Mouse (Mus musculus) heart, embryonic 15.5 days (tissue): ENCODE measurements around the gene Phf14. TPM values are rescaled to one million over a fixed set of nuclear protein-coding genes. Genes with fewer than 3 reads are reported as not detected.
"Not testable (repeated sequence)": the region's sequence is repeated elsewhere in the genome, so short reads cannot be mapped to it uniquely, and the experiment has no call there.

Experiments used
- ATAC-seq: fragments of 200-750 bp; cut with Nextera tagmentation; replicated peaks from 2 replicates; pipeline ENCODE4 v1.8.0; 2017; ENCODE audit warnings: low read depth, moderate TSS enrichment; ENCODE audit not compliant: insufficient number of reproducible peaks, insufficient read depth, low FRiP score
- H3K27ac ChIP-seq: fragments of 300-500 bp; sonication (generic); 2 replicates; pipeline ENCODE4 v1.5.1; 2015; ENCODE audit warnings: mild to moderate bottlenecking, inconsistent platforms
- H3K27me3 ChIP-seq: fragments of 300-500 bp; sonication (generic); 2 replicates; pipeline ENCODE4 v1.6.1; 2015; ENCODE audit warnings: inconsistent platforms
- H3K36me3 ChIP-seq: fragments of 300-500 bp; sonication (generic); 2 replicates; pipeline ENCODE4 v1.6.1; 2015; ENCODE audit warnings: mild to moderate bottlenecking, inconsistent platforms
- H3K4me1 ChIP-seq: fragments of 300-500 bp; sonication (generic); replicated peaks from 2 replicates; pipeline ENCODE4 v1.6.1; 2015; ENCODE audit warnings: inconsistent platforms
- H3K4me2 ChIP-seq: fragments of 300-500 bp; sonication (generic); 2 replicates; pipeline ENCODE4 v1.6.1; 2015; ENCODE audit warnings: inconsistent platforms, mild to moderate bottlenecking, moderate library complexity
- H3K4me3 ChIP-seq: fragments of 300-500 bp; sonication (generic); 2 replicates; pipeline ENCODE4 v1.5.1; 2015; ENCODE audit warnings: mild to moderate bottlenecking, inconsistent platforms
- H3K9ac ChIP-seq: fragments of 300-500 bp; sonication (generic); 2 replicates; pipeline ENCODE4 v1.6.1; 2015; ENCODE audit warnings: mild to moderate bottlenecking, inconsistent platforms
- H3K9me3 ChIP-seq: fragments of 300-500 bp; sonication (generic); replicated peaks from 2 replicates; pipeline ENCODE4 v1.6.1; 2016; ENCODE audit warnings: inconsistent platforms
- WGBS: fragments of 180-500 bp; shearing (Covaris S2); methylation state at CpG from one replicate; pipeline ENCODE4 v1.1.7; 2015; ENCODE audit warnings: mixed read lengths; 5-methylcytosine and 5-hydroxymethylcytosine counted together
- polyA plus RNA-seq: library from polyadenylated mRNA; unstranded; fragments of >200 nt; fragmentation: Nextera tagmentation; extraction: Ambion mirVana; gene quantifications from 2 replicates; pipeline ENCODE4 v1.2.1, GENCODE M21; 2015

Gene Phf14
- 35.2 and 39.1 TPM in 2 replicates for polyA plus RNA-seq

GRCm38 (mm10) chr6:11907269-11908032 lies at the start of gene Phf14, which contains the start of gene Ndufa4:
Gene Phf14, plus strand, starts transcription at chr6:11907809.
Gene Ndufa4, minus strand, starts transcription at chr6:11907497.
- Histone ChIP-seq H3K9ac (peak within 1 kb of the TSS; percentile 92), H3K4me1 (peaks cover 17% of the 10 kb centered on the region), H3K4me3 (peak within 1 kb of the TSS; percentile 95), H3K27ac (peak within 1 kb of the TSS; percentile 93), H3K4me2 (peak within 1 kb of the TSS; percentile 75), H3K9me3 (no peaks in the 10 kb centered on the region), H3K27me3 (no peaks in the 10 kb centered on the region), H3K36me3 (peaks cover 20% of the 10 kb centered on the region)
- WGBS = under 1% methylated on average over 59 of the region's 59 CpGs
- peak; percentile 96 for ATAC-seq

- not testable (repeated sequence) for H3K4me3 ChIP-seq, H3K4me2 ChIP-seq, H3K27ac ChIP-seq, H3K4me1 ChIP-seq, H3K9ac ChIP-seq, ATAC-seq, H3K36me3 ChIP-seq, H3K27me3 ChIP-seq, H3K9me3 ChIP-seq
- no CpG with 5 or more reads among the region's 2 CpGs for WGBS
These were observed 32.2 kb upstream of the Phf14 start for GRCm38 (mm10) chr6:11875364-11875763.

GRCm38 (mm10) chr6:11900809-11901310 lies 6.7 kb upstream of the Phf14 start:
- Histone ChIP-seq H3K27ac (no peak overlapping the region), H3K4me2 (no peak overlapping the region), H3K36me3 (peaks cover 50% of the 10 kb centered on the region), H3K4me1 (peaks cover 11% of the 10 kb centered on the region), H3K27me3 (no peaks in the 10 kb centered on the region), H3K4me3 (no peak overlapping the region), H3K9me3 (no peaks in the 10 kb centered on the region), H3K9ac (no peak overlapping the region)
- no peak for ATAC-seq
- WGBS = 87% methylated on average over 4 of the region's 4 CpGs

GRCm38 (mm10) chr6:11906890-11907268 lies 730 bp upstream of the Phf14 start:
- Histone ChIP-seq H3K9ac (peak overlapping the region; percentile 92), H3K27me3 (no peaks in the 10 kb centered on the region), H3K27ac (peak overlapping the region; percentile 93), H3K4me2 (peak overlapping the region; percentile 75), H3K4me3 (peak overlapping the region; percentile 95), H3K4me1 (peaks cover 17% of the 10 kb centered on the region), H3K9me3 (no peaks in the 10 kb centered on the region), H3K36me3 (peaks cover 25% of the 10 kb centered on the region)
- under 1% methylated on average over 5 of the region's 5 CpGs for WGBS
- 0 out of 2 replicates have a peak, but pooled peaks have one; percentile 5 for ATAC-seq

GRCm38 (mm10) chr6:11908170-11908569 lies 561 bp downstream of the Phf14 start:
- 32% methylated on average over 7 of the region's 7 CpGs for WGBS
- Histone ChIP-seq H3K36me3 (peaks cover 13% of the 10 kb centered on the region), H3K4me3 (peak overlapping the region; percentile 95), H3K4me1 (peaks cover 13% of the 10 kb centered on the region), H3K4me2 (peak overlapping the region; percentile 75), H3K9ac (peak overlapping the region; percentile 69), H3K27ac (peak overlapping the region; percentile 93), H3K9me3 (no peaks in the 10 kb centered on the region), H3K27me3 (no peaks in the 10 kb centered on the region)
- no peak for ATAC-seq

GRCm38 (mm10) chr6:11925496-11926041 lies 18.0 kb downstream of the Phf14 start:
- no peaks in the 10 kb centered on the region for H3K27me3 ChIP-seq
- H3K4me3 ChIP-seq = peak overlapping the region; percentile 77
- peak; percentile 95 for ATAC-seq
- H3K36me3 ChIP-seq = 0 out of 2 replicates have a peak, but pooled peaks cover 8% of the 10 kb centered on the region
- H3K4me2 ChIP-seq = peak overlapping the region; percentile 72
- under 1% methylated on average over 20 of the region's 20 CpGs for WGBS
- H3K27ac ChIP-seq = peak overlapping the region; percentile 91
- peak overlapping the region; percentile 84 for H3K9ac ChIP-seq
- peaks cover 21% of the 10 kb centered on the region for H3K4me1 ChIP-seq
- no peaks in the 10 kb centered on the region for H3K9me3 ChIP-seq

GRCm38 (mm10) chr6:11926082-11926595 lies 18.5 kb downstream of the Phf14 start:
- Histone ChIP-seq H3K27ac (peak overlapping the region; percentile 91), H3K27me3 (no peaks in the 10 kb centered on the region), H3K4me1 (peaks cover 21% of the 10 kb centered on the region), H3K4me3 (peak overlapping the region; percentile 77), H3K9me3 (no peaks in the 10 kb centered on the region), H3K36me3 (0 out of 2 replicates have a peak, but pooled peaks cover 8% of the 10 kb centered on the region), H3K9ac (peak overlapping the region; percentile 84), H3K4me2 (peak overlapping the region; percentile 72)
- WGBS = under 1% methylated on average over 40 of the region's 40 CpGs
- ATAC-seq = peak; percentile 65

- Histone ChIP-seq H3K4me1 (peaks cover 21% of the 10 kb centered on the region), H3K4me2 (no peak overlapping the region), H3K27ac (no peak overlapping the region), H3K27me3 (no peaks in the 10 kb centered on the region), H3K9me3 (no peaks in the 10 kb centered on the region), H3K4me3 (peak overlapping the region; percentile 77), H3K9ac (no peak overlapping the region), H3K36me3 (0 out of 2 replicates have a peak, but pooled peaks cover 8% of the 10 kb centered on the region)
- 57% methylated on average over 6 of the region's 6 CpGs for WGBS
- ATAC-seq = no peak
These were observed 19.9 kb downstream of the Phf14 start for GRCm38 (mm10) chr6:11927485-11927884.

- Histone ChIP-seq H3K4me2 (no peak overlapping the region), H3K9ac (no peak overlapping the region), H3K9me3 (no peaks in the 10 kb centered on the region), H3K4me1 (0 out of 2 replicates have a peak, but pooled peaks cover 3% of the 10 kb centered on the region), H3K27ac (no peak overlapping the region), H3K36me3 (0 out of 2 replicates have a peak, but pooled peaks cover 1% of the 10 kb centered on the region), H3K27me3 (no peaks in the 10 kb centered on the region), H3K4me3 (no peak overlapping the region)
- no peak for ATAC-seq
- 92% methylated on average over 7 of the region's 7 CpGs for WGBS
These were observed 25.8 kb downstream of the Phf14 start for GRCm38 (mm10) chr6:11933403-11933802.

- no peak overlapping the region for H3K4me2 ChIP-seq
- no peak overlapping the region for H3K4me3 ChIP-seq
- H3K27me3 ChIP-seq = no peaks in the 10 kb centered on the region
- peaks cover 10% of the 10 kb centered on the region for H3K36me3 ChIP-seq
- H3K27ac ChIP-seq = no peak overlapping the region
- ATAC-seq = no peak
- H3K9me3 ChIP-seq = no peaks in the 10 kb centered on the region
- H3K4me1 ChIP-seq = peaks cover 17% of the 10 kb centered on the region
- H3K9ac ChIP-seq = no peak overlapping the region
These were observed 33.3 kb downstream of the Phf14 start for GRCm38 (mm10) chr6:11940895-11941294.

GRCm38 (mm10) chr6:11942089-11942488 lies 34.5 kb downstream of the Phf14 start:
- H3K9ac ChIP-seq = no peak overlapping the region
- 95% methylated on average over 4 of the region's 4 CpGs for WGBS
- H3K36me3 ChIP-seq = peaks cover 10% of the 10 kb centered on the region
- H3K4me1 ChIP-seq = peaks cover 17% of the 10 kb centered on the region
- H3K4me2 ChIP-seq = no peak overlapping the region
- H3K27ac ChIP-seq = no peak overlapping the region
- ATAC-seq = no peak
- H3K9me3 ChIP-seq = no peaks in the 10 kb centered on the region
- H3K4me3 ChIP-seq = no peak overlapping the region
- H3K27me3 ChIP-seq = no peaks in the 10 kb centered on the region
